18 mouse cellular contexts compared by ENCODE assay signal in the genomic region with DNA sequence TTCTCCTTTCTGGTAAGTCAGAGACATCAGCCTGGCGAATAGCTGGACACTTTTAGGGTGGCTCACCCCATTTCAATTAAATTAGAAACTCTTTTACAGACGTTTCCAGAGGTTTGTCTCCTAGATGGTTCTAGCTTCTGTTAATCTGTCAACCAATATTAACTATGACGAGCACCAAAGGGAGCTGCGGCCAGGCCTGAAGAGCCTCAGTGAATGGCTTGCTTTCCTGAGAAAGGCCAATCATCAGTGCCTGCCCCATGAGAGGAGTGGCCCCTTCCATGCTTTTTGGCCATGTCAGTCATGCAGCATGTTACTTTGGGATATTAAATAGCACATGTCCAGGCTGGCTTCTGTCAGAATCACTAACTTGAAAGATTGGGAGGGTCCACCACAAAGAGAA.
DNase-seq lines count a peak whose midpoint lies in the region; TF ChIP-seq lines count a peak whose summit lies in the region.
"Had no signal": no experiment of that assay in that cellular context is flagged by ENCODE, and none has a peak within 500 bp of the region (broad histone marks: within the 10 kb centered on the region; RNA-seq: fewer than 3 reads in every experiment).

No protein-coding gene starts in this region.

- DNase-seq in kidney, adult 2 months = peak; percentile 65
- DNase-seq in kidney, postnatal 10 days = no peak
- DNase-seq in lung, postnatal 36 days = peak; percentile 48
- no peak for DNase-seq in lung, postnatal 25 days (ENCODE audit: low spot score)
- no peak for DNase-seq in thymus, postnatal 0 days (ENCODE audit: low spot score)
- DNase-seq: adrenal gland, adult 2 months; adrenal gland, postnatal 10 days; adrenal gland, postnatal 25 days; cerebellum, adult 11-12 months; cerebellum, adult 2 months; cerebellum, adult 9-10 months; cerebellum, postnatal 10 days; cerebellum, postnatal 25 days; forebrain, postnatal 0 days had no signal

- no peak for TF ChIP-seq POLR2A in kidney, adult 2 months (IDR thresholded peaks at IDR 0.05; ENCODE audit: low read depth, low read length)

- H3K27ac ChIP-seq in kidney, adult 2 months (ENCODE audit: insufficient read depth, low read depth, low read length) = no peak overlapping the region
- H3K27ac ChIP-seq: embryonic facial prominence, embryonic 10.5 days; embryonic facial prominence, embryonic 12.5 days; forebrain, embryonic 13.5 days; forebrain, embryonic 15.5 days had no signal

- no peak for TF ChIP-seq CTCF in kidney, adult 2 months (conservative IDR thresholded peaks at IDR 0.05; ENCODE audit: insufficient read depth, insufficient read length, low read depth, low read length)

- no peaks in the 10 kb centered on the region for H3K4me1 ChIP-seq in kidney, adult 2 months (ENCODE audit: control insufficient read depth, insufficient read depth, low read length)
- H3K4me1 ChIP-seq: embryonic facial prominence, embryonic 12.5 days; forebrain, embryonic 13.5 days; forebrain, embryonic 15.5 days had no signal

- WGBS in kidney, adult 2 months = 55% methylated on average over 4 of the region's 4 CpGs

- no peaks in the 10 kb centered on the region for H3K27me3 ChIP-seq in kidney, adult 2 months (replicated peaks; ENCODE audit: control insufficient read depth, insufficient read depth, low read length)
- H3K27me3 ChIP-seq: embryonic facial prominence, embryonic 12.5 days; forebrain, embryonic 13.5 days; forebrain, embryonic 15.5 days had no signal

- H3K4me3 ChIP-seq in kidney, adult 2 months (ENCODE audit: insufficient read depth, low read depth, low read length) = no peak overlapping the region
- H3K4me3 ChIP-seq: embryonic facial prominence, embryonic 10.5 days; embryonic facial prominence, embryonic 12.5 days; forebrain, embryonic 13.5 days; forebrain, embryonic 15.5 days had no signal

- no peaks in the 10 kb centered on the region for H3K36me3 ChIP-seq in kidney, adult 2 months (ENCODE audit: control insufficient read depth, insufficient read depth, low read length)
- H3K36me3 ChIP-seq: embryonic facial prominence, embryonic 10.5 days; embryonic facial prominence, embryonic 12.5 days; forebrain, embryonic 15.5 days had no signal

Comparison
In these comparisons a context has a peak if more than half of its experiments do, and no peak if none do; other contexts are left out.
1. DNase-seq: peak in kidney, adult 2 months (single experiment) and lung, postnatal 36 days (single experiment); none in kidney, postnatal 10 days (single experiment), lung, postnatal 25 days (single experiment) and thymus, postnatal 0 days (single experiment).